Mouse (Mus musculus): ENCODE data around the gene Kcne1. TPM values are rescaled to one million over a fixed set of nuclear protein-coding genes. Genes with fewer than 3 reads are reported as not detected.

Kcne1 gene
- total RNA-seq, 2 experiments from 2014 or later: not detected

- no peak for ATAC-seq (replicated peaks; ENCODE audit: low FRiP score, poor library complexity, severe bottlenecking)
Observed at GRCm38 (mm10) chr16:92316049-92316738, 43.1 kb downstream of the Kcne1 start.

- peak; percentile 66 for ATAC-seq (replicated peaks; ENCODE audit: low FRiP score, poor library complexity, severe bottlenecking)
Observed at GRCm38 (mm10) chr16:92313953-92314741, 45.1 kb downstream of the Kcne1 start.

GRCm38 (mm10) chr16:92309126-92309525 is 50.1 kb downstream of the Kcne1 start:
- ATAC-seq (replicated peaks; ENCODE audit: low FRiP score, poor library complexity, severe bottlenecking): no peak

- no peak for ATAC-seq (replicated peaks; ENCODE audit: low FRiP score, poor library complexity, severe bottlenecking)
Observed at GRCm38 (mm10) chr16:92307947-92308346, 51.3 kb downstream of the Kcne1 start.

GRCm38 (mm10) chr16:92305519-92305918 is 53.7 kb downstream of the Kcne1 start:
- no peak for ATAC-seq (replicated peaks; ENCODE audit: low FRiP score, poor library complexity, severe bottlenecking)

GRCm38 (mm10) chr16:92302506-92302905 is 56.8 kb downstream of the Kcne1 start:
- ATAC-seq (replicated peaks; ENCODE audit: low FRiP score, poor library complexity, severe bottlenecking): no peak

- ATAC-seq (replicated peaks; ENCODE audit: low FRiP score, poor library complexity, severe bottlenecking): 0 out of 2 replicates have a peak, but pooled peaks have one; percentile 17
Observed at GRCm38 (mm10) chr16:92301989-92302388, 57.3 kb downstream of the Kcne1 start.

- peak; percentile 71 for ATAC-seq (replicated peaks; ENCODE audit: low FRiP score, poor library complexity, severe bottlenecking)
Observed at GRCm38 (mm10) chr16:92301412-92301806, 57.9 kb downstream of the Kcne1 start.

- peak; percentile 94 for ATAC-seq (replicated peaks; ENCODE audit: low FRiP score, poor library complexity, severe bottlenecking)
Observed at GRCm38 (mm10) chr16:92300649-92301411, 58.4 kb downstream of the Kcne1 start, which contains the start of gene Smim11. TSS of gene Smim11 (plus strand) at chr16:92301286.

Other genes starting within 250 kb of the Kcne1 start
- gene Kcne2, start 67.1 kb downstream of the Kcne1 start, total RNA-seq (2015; ENCODE audit: low replicate concordance): not detected in 2 replicates
- gene Kcne2, start 67.1 kb downstream of the Kcne1 start, total RNA-seq (2017; ENCODE audit: low replicate concordance): not detected in 2 replicates
- gene Smim11, start 58.2 kb downstream of the Kcne1 start, total RNA-seq (2015; ENCODE audit: low replicate concordance): 7.5 and 50.1 TPM in 2 replicates
- 20.7 and 28.7 TPM in 2 replicates for gene Smim11, start 58.2 kb downstream of the Kcne1 start, total RNA-seq (2017; ENCODE audit: low replicate concordance)
- gene Fam243, start 38.0 kb downstream of the Kcne1 start, total RNA-seq (2015; ENCODE audit: low replicate concordance): not detected in 2 replicates
- gene Fam243, start 38.0 kb downstream of the Kcne1 start, total RNA-seq (2017; ENCODE audit: low replicate concordance): not detected in 2 replicates
- gene Rcan1, start 111.4 kb upstream of the Kcne1 start, total RNA-seq (2015; ENCODE audit: low replicate concordance): 3.4 and 3.6 TPM in 2 replicates
- 1.0 and 3.9 TPM in 2 replicates for gene Rcan1, start 111.4 kb upstream of the Kcne1 start, total RNA-seq (2017; ENCODE audit: low replicate concordance)
- gene Clic6, start 126.3 kb upstream of the Kcne1 start, total RNA-seq (2015; ENCODE audit: low replicate concordance): not detected in 2 replicates
- gene Clic6, start 126.3 kb upstream of the Kcne1 start, total RNA-seq (2017; ENCODE audit: low replicate concordance): not detected in 2 replicates

All from erythroid progenitor cell, adult 5-6 weeks (primary cell).